Mouse (Mus musculus) lung, adult 18-20 months (tissue): ENCODE measurements at regions not wholly inside any gene's neighbourhood (a gene's known extent, or its start where the extent isn't known, plus 50 kb on each side); places are given as distances from the start of the nearest gene placed in this dataset.

Experiments
- DNase-seq, 2 experiments: peaks; one replicate each; pipeline ENCODE4 v3.0.0; 2022; ENCODE audit warnings: mixed read lengths in 2 of 2

DNA sequence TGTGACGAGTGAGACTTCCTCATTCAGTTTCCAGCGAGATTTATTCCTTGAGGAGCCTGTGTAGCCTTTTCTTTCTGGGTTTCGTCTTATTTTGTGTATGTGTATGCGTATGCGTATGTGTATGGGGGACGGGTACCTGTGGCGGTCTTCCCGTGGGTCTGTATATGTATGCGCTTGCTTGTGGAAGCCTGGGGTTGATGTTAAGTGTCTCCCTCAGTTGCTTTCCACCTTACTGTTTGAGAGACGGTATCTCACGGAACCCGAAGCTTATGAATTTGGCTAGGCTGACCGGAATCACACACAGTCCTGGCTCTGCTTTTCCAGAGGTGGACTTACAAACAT is 87.1 kb downstream of the Ankrd50 start:
- DNase-seq, result no peak

DNA sequence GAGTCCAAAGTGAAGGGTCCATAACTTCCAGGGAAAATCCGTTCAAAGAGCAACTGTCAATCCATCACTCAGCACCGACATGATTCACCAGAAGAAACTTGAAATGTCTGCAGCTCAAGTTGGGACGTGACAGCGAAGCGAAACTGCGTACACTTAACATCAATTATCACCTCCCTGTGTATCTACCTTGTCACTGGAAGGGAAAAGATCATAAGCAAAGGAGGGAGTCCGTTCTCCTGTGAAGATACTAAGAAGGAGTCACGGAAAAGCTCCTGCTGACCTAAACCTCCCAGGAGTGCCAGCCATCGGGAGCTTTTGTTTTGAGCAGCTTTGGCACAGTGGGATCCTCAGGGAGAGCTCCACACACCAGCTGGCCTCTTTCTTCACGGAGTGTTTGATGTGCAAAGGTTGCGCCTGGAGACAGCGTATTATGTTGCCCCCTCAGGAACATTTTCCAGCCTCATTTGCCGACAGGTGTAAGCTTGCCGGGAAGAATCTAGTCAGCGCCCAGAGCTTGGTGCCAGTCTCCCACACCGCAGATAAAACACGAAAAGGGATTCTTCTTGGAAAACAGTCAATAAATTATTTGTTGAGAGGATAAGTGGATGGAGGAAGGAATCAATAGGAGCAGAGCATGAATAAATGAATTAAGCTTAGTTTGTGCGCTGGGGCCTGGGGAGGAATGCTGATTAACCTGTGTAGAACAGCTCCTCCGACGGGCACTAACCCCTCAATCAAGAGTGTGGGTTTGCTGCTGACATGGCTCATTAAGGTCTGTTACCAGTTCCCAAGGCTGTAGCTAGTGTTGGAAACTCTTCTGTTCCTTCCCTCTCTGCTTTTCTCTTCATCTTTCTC is 87.7 kb downstream of the Ankrd50 start:
- DNase-seq, result no peak

DNA sequence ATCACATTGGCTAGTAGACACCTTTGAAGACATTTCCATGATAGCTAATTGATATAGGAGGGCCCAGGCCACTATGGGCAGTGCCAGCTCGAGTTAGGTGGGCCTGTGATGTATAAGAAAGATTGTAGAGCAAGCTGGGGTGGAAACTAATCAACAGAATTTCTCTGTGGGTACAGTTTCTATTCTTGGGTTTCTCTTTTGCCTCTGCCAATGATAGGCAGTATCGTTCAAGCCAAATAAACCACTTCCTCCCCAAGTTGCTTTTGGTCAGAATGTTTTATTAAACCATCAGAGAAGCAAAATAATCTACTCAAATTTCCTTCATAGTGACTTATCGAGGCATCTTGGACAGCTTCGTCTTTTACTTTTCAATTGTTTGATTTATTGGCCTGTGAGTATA is 90.3 kb downstream of the Ankrd50 start:
- DNase-seq, result no peak

DNA sequence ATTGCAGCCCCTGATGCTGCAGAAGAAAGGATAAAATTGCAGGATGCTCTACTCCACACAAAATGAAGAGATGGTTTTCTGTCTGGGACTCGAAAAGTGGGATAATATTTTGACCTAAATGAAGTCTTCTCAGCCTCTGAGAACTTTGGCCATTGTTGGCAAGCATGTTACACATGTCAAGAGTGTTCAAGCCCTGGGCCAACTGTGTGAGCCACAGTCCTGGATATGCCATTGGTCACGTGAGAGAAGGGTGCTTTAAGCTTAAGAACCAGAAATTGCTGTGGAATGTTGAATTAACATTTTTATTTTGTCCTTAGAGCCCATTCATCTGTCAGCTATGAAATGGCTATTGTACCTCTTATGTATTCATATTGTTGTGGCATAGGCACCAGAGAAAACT is 95.0 kb downstream of the Ankrd50 start:
- DNase-seq, result no peak

DNA sequence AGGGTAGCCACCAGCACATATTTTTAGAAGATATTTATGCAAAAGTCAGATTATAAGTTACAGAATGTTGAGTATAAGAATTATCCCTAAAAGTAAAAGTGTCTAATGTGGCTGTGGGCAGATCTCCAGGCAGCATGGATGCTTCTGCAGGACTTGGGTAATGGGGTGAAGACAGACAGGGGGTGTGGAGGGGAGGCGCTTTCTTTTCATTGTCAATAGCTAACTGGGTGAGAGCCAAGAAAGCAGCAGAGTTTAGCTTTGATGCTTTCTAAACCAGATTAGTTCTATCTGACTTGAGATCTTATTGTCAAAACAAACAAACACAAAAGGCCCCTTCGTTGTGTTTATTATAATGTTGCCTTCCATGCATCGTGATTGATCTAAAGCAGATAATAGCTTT is 95.7 kb downstream of the Ankrd50 start:
- no peak for DNase-seq

DNA sequence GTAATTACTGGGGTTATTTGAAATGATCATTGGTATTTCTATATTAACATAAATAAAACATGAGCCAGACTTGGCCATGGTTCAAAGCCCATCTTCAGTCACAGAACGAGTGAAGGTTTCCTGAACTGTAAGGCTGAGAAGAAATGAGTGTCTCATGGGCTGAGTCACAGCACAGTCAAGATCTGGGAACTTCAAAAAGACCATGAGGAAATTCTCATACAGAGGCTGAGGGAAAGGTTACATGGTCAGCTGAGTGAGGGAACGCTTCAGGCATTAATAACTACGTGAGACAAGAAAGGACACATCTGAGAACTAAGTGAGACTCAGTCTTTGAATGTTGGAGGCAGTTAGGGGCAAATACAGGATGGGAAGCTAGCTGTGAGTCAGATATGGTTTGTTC is 101.9 kb downstream of the Ankrd50 start:
- no peak for DNase-seq

DNA sequence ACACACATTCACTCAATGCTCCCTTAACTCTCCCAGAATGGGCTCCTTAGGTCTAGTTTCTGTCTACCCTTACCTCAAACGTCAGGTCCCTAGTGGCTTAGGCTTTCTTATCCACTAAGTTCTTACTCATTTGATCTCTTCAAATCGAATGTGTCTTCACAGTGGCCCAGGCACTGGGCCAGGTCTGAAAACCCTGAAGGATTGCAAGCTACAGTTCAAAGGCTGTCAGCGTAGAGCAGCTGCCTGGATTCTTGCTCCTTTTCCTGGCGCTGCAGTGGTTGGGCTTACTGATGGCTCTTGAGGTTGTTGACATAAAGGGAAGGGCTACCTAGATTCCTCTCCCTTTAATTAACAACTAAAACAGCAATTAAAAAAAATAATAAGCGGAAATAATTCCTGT is 103.0 kb downstream of the Ankrd50 start:
- peak in 1 of 2 experiments; percentile 11 for DNase-seq

DNA sequence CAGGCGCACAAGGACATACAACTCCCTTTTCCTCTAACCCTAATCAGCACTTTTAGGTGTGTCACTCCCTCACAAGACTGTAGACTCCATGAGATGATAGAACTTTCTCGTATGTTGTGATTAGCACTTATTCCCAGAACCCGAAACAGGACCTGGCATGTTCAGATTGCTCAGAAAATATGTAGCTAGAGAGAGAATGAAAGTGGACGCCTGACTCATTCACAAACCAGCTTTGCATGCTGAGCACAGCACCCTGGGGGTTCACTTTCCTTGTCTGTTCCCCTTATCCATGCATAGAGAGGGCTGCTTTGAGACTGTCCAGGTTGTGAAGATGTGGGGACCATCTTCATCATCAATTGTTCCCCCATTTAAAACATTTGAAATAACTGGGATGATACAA is 111.0 kb downstream of the Ankrd50 start:
- no peak for DNase-seq

DNA sequence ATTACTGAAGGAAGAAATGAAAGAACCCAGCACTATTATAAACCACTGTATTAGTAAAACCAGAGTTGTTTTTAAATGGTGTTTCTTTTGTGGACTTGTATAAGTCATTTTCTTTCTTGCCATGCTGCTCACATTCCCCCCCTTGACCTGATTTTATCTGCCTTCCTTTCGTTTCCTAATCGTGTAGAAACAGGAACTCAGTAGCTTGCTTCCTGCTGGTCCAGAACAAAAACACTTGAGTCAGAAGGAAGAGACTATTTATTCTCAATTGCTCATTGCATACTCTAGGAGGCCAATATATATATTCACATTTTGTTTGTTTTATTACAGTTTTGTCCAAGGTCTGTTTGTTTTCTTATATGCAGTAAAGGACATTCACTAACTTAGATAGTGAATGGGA is 112.9 kb downstream of the Ankrd50 start:
- peak in 1 of 2 experiments; percentile 36 for DNase-seq

DNA sequence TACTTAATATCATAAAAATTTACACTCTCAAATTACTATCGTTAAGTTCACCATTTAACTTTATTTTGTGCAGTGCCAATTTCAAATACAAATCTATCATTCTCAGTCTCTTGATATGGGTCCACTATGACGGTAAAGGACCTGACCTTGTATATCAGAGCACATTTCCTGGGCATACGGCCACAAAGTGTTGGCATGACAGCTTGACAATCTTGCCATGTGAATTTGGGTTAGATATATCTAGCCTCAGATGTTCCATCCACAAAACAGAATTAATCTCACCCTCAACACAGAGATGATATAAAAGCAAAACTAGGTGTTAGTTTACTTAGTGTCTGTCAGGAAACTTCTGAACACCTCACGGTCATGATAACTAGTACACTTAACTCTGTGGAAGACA is 120.8 kb downstream of the Ankrd50 start:
- DNase-seq, result no peak

DNA sequence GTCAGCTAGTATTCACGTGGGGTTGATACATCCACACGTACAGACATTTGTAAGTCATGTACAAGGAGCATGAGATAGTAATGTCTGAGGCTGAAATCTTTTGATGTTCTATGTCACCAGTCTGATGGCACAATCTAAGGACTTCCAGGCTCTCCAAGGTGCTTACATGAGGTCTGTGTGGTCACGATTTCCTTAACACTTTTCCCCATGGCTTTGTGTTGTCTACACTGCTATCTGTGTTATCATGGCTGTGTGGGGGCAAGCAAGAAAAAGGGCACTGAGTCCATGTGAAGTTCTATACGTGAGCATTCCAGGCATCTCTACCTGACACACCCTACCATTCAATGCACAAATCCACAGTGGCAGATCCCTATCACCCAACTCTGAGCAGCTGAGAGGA is 123.2 kb downstream of the Ankrd50 start:
- DNase-seq, result no peak

DNA sequence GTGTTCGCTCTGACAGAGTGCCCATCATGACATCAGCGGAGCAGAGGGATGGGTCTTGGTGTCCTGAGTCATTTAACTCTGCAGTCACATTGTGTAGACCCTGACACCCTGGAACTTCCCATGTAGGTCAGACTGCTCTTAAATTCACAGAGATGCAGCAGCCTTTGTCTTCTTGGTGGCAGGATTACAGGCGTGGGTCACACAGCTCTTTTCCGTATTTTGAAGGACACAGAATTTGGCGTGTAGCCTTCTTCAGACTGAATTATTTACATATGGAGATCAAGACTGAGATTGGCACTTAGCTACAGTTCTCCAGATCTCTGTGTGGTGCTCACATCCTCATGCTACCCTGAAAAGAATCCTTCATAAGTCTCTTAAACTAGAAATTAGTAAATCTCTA is 123.7 kb downstream of the Ankrd50 start:
- no peak for DNase-seq

DNA sequence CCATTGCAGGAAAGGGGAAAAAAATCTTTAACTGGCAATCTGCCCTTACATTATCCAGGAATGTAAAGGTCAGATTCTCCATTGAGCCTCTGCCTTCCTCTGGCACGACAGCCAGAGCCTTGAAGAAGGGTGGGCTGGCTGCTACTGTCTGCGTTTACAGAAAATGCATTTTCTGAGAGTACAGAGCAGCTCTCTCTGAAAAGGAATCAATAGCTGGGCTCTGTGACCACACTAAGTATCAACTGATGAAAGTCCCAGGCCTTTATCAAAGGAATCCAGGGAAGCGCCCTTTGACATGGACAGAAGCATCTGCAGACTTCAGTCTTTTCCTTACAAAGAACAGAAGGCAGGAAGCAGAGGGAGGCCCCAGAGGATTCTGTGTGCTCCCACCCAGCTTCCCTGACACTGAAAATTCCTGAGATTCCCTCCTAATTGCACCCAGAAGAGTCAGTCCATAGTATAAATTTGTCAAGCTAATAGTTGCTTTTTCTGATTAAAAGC is 124.2 kb downstream of the Ankrd50 start:
- no peak for DNase-seq

DNA sequence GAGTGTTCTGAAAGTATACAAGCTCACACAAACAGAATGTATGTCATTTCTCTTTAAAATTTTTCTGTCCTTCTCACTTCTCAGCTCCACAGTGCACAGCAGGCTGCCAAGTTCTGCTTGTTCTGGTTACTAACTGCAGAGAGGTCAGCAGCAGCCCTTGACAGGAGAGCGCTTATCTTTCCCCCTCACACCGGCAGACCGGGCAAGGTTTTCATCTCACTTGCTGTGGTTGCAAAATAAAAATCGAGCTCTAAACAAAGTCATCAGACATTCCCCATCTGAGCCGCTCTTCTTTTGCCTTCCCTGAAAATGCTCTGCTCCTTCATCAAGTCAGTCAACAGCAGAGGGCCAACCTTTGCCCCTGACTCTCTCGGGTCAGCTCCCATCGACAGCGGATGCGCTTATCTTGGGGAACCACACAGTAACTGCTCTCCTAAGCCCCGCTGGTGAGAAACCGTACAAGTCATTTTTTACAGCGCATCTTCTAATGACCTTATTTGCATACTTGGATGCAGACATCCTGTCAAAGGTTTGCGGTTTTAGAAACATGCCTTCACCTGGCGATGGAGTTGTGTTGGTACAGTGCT is 126.6 kb downstream of the Ankrd50 start:
- DNase-seq, result no peak

DNA sequence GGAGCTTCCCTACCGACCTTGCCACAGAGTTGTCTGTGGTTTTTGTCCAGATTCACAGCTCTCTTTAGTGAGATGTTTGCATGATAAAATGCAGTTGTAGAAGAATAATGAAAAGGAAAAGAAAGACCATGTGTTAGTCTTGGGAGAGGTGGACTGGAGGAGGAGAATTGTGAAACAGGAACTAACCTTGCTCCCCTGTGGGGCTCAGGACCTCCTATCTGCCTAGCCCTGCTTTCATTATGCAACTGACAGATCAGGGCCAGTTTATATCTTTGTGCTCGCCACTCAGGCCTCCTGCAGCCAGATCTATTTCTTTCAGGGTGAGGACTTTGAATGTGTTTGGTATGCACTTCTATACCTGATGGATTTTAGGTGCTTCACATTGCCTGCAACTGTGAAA is 140.4 kb downstream of the Ankrd50 start:
- DNase-seq, result no peak

DNA sequence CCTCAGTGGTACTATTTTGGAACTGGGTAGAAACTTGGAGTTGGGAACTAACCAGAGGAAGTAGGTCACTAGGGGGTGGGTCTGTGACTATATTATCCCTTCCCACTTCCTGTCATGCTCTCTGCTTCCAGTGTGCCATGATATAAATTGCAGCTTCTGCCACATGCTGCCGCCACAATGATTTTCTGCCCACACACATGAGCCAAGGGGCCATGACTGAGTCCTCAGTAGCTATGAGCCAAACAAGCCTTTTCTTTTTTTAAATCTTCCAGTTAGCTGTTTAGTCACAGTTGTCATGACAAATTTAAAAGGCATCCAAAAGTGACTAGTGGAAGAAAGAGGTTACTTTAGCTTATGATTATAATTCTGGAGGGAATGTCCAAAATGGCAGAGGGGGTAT is 143.0 kb downstream of the Ankrd50 start:
- DNase-seq, result no peak

DNA sequence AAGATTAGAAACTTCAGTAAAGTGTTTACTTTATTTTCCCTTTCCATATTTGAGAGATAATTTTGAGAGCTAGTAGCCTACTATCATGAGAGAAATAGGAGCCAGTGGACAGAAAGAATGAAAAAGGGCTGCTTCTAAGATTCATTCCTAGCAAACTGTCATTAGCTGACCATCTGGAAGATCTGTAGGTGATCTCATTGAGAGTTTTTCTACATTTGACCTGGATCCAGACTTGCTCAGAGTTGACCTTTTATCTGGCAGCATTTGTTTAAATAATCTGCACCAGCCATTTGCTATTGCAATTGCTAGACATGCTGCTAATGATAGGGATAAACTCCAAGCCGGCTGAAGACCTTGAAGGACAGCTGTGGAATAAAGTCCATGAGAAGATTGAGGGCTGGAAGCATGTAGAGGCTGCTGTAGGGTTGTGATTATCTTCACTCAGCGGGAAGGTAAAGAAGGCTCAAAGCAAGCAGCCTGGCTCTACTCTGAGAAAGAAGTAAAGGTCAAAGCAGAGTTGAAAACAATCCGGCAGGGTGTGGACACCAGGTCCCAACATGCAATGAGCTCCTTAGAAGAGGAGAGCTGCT is 151.2 kb downstream of the Ankrd50 start:
- DNase-seq, result no peak

DNA sequence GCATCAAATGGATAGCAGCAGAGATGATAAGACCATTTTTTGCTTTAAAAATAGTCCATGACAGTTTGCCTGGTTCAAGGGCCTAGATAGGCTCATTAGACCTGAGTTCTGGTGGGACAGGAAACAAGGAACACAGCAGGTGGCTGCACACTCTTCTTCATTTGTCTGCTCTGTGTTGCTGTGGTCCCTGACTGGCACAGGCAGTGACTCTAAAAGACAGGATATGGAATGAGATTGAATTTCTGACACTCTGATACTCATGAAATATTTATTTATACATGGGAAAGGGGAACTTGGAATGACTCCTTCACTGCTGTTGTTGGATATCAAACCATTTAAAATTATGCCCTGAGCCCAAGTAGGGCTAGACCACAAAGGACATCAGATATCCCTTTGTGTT is 153.5 kb downstream of the Ankrd50 start:
- no peak for DNase-seq

DNA sequence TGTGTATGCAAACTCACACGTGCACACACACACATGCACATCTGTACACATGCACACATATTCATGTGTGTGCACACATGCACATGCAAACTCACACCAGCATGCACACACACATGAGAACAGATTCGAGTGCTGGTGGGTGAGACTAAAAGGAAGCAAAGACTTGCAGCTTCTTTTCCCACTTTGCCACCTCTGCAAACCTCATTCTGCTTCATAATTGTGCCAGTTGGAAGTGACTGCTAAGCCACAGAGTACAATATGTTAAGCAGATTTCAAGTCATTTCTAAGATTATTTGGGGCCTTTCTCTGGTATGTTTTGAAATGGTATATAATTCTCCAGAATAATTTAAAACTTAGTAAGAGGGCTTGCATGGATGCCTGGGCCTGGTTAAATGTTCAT is 157.4 kb downstream of the Ankrd50 start:
- no peak for DNase-seq

DNA sequence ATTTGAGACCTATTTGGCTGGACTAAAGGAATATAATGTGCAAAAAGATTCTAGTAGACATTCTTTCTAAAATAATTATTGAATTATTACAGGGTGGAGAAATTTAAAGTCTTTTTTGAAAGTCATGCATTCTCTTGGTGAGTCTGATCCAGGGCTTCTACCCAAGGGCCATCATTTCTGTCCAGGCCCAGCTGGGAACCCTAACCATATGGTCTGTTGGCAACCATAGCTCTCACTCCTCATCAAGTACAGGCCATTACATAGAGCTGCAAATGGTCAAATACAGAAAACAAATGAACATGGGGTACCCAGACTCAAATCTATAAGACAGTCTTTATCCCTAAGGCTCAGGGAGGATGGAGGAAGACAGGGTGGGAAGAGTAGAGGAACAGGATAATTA is 158.4 kb downstream of the Ankrd50 start:
- DNase-seq, result no peak

DNA sequence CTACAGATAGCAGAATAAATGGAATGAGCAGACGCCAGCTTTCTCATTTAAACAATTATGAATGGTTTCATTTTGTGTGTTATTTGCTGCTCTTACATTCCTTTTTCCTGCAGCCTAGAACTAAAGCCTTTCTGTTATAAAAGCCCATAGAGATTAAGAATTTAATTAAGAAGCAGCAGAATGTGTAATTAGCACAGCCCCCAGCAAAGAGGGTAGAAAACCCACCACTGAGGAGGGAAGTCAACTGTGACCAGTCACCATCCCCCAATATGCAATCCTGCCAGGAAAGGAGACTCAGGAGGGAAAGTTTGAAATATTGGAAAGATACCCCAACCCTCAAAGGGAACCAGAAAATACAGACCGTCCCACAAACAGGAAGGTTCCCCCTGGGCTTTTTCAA is 160.0 kb downstream of the Ankrd50 start:
- DNase-seq, result no peak

DNA sequence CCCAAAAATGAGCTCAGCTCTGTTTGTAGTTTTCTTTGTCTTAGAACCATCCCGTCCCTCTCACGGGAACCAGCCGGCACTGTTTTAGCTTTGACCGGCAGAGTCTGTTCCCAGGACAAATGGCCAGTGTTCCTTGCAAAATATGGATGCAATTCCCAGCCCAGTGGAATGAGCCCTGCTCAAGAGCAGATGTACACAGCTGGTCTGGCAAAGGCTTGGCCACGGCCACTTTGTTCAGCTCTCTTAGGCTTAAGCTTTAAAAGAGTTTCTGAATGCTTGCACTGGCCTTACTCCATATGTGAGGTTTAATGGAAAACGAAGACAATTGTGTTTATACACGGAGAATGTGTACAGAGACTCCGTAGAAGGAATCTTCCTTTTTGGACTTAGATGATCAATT is 162.2 kb downstream of the Ankrd50 start:
- peak; percentile 18 to 53 for DNase-seq

DNA sequence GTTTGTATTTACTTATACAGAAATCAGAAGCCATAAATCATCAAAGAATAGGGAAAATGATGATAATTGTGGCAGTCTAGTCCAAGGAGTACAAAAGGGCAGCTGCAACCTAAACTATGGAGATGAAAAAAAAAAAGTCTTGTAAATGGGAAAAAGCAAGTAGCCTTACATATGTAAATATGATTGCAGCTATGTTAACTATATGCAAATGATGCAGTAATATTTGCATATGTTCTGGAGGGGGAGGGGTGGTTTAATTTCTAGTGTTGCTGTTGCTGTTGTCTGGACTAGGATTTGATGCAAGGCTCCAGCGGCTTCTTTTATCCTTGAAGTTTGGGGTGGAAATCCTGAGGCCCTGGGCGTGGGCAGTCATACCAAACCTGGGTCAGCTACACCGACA is 163.0 kb downstream of the Ankrd50 start:
- DNase-seq, result no peak

DNA sequence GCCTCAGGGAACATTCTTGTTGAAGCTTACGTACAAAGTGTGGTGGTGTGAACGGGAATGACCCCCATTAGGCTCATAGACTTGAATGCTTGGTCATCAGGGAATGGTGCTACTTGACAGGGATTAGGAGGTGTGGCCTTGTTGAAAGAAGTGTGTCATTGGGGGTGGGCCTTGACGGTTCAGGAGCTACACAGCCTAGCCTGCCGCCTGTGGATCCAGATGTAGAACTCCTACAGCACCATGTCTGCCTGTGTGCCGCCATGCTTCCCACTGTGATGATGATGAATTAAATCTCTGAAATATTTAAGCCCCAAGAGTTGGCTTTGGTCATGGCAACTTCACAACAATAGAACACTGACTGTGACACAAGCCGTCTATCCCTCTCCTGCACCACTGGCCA is 163.6 kb downstream of the Ankrd50 start:
- no peak for DNase-seq
